Mouse (Mus musculus): ENCODE measurements at regions not wholly inside any gene's neighbourhood (a gene's known extent, or its start where the extent isn't known, plus 50 kb on each side); places are given as distances from the start of the nearest gene placed in this dataset.
A peak's percentile ranks its signal among the peaks of the same experiment; 100 is the strongest.

DNA sequence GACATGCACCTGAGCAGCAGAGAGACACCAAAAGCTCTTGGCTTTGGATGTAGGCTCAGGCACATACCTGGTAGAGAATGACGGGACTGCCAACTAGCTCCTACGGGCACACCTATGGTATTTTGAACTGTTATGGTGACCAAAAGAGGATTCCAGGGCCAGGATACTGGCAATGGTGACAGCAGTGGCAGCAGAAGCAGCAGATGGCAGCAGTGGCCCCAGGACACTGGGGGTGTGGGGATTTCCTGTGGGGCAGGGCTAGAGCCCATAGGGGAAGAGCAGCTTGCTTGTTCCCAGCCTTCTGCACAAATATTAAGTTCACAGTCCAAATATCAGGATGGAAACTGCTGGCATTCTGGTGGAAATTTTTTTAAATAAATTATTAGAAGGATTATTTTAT is 107.6 kb upstream of the Tmem108 start:
- TF ChIP-seq CTCF (conservative IDR thresholded peaks at IDR 0.05): no peak
- DNase-seq (ENCODE audit: low spot score in 2 of 2): no peak
- Histone ChIP-seq H3K4me3 (no peak overlapping the region), H3K27ac (no peak overlapping the region)

DNA sequence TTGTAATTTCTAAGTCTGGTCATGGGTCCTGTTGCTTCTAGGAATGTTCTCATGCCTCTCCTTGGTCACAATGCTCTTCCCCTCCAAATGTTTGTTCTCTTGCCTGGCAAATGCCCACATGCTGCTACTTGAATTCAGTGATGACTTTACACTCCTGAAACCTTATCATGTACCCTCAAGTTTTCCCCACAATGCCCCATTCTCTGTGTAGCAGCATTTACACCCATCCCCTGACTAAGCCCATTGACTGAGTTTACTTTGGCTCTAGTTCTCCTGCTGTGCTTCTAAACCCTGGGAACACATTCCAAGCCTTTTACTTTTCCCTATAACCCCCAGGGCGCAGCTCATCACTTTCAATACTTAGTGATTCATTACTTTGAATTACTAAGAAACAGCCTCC is 110.5 kb upstream of the Tmem108 start:
- H3K27ac ChIP-seq: no peak overlapping the region
- no peak for TF ChIP-seq CTCF (conservative IDR thresholded peaks at IDR 0.05)
- DNase-seq (ENCODE audit: low spot score in 2 of 2): no peak
- no peak overlapping the region for H3K4me3 ChIP-seq

DNA sequence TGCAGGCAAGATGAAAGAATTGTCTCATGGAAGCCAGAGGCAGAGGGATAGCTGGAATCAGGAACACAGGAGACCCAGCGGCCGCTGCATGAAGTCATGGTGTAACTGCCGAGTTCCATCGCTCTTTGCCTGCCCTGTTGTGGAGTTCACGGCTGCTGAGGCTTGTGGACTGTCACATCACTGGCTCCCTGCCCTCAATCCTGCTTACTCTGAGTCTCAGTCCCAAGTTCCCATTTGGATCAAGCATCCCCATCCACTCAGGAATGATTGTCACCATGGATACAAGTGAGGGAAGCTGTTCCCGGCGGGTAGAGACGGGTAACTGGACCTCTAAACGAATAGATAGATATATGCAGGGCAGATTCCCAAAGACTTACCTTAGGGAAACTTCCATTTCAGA is 112.2 kb upstream of the Tmem108 start:
- Histone ChIP-seq H3K4me3 (no peak overlapping the region), H3K27ac (no peak overlapping the region)
- no peak for TF ChIP-seq CTCF (conservative IDR thresholded peaks at IDR 0.05)
- DNase-seq (ENCODE audit: low spot score in 2 of 2): no peak

DNA sequence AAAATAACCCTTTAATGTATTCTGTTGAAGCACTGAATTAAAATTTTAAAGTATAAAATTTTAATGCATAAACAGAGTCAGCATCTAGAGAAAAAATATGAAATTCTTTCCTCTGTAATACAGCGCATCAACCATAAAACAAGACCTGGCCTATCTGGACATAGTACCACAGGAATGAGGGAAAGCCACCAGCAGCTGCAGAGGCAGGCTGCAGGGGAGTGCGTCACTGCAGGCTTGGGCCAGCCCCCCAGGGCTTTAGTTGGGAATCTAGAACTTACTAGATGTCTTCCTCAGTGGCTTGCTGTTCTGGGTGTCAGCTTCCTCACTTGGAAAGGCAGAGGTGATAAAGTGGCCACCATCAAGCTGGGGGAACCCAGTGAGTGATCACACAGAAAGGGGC is 116.2 kb upstream of the Tmem108 start:
- H3K4me3 ChIP-seq: no peak overlapping the region
- DNase-seq (ENCODE audit: low spot score in 2 of 2): no peak
- TF ChIP-seq CTCF (conservative IDR thresholded peaks at IDR 0.05): no peak
- H3K27ac ChIP-seq: no peak overlapping the region

DNA sequence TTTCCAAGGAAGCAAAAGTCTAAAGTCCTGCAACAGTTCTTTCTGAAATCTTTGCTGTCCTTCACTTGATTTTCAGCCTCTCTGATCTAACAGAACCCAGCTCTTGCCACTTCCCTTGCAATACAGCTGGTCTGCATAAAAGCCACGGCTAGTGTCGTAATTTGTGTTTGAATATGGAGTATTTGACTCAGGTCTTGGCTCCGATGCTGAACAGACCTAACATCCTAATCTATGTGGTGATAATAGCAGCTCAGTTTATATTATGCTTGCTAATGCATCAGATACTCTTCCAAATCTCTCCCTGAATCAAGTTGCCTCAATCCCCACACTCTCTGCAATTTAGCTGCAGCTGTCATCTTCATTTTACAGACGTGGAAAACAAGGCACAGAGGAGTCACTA is 109.5 kb upstream of the Nphp3 start:
- TF ChIP-seq CTCF (conservative IDR thresholded peaks at IDR 0.05): no peak
- Histone ChIP-seq H3K27ac (no peak overlapping the region), H3K4me3 (no peak overlapping the region)
- no peak for DNase-seq (ENCODE audit: low spot score in 2 of 2)

DNA sequence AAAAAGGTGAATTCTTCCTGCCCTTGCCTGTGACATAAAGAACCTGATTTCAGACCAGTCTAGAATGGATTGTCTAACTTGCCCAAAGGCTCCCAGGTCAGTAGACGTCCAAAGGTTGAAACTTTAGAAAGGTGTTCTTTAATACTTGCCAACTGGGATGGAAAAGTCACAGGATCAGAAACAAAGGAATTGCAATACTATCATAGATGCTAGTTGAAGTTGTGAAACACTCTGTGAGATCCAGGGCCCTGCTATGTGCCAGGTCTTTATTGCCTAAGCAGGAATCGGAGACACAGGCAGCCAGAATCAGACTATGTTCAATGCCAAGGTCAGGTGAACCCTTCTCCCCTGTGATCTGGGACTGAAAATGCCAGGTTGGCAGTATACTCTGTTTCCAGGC is 108.0 kb upstream of the Nphp3 start:
- no peak for DNase-seq (ENCODE audit: low spot score in 2 of 2)
- Histone ChIP-seq H3K27ac (no peak overlapping the region), H3K4me3 (no peak overlapping the region)
- no peak for TF ChIP-seq CTCF (conservative IDR thresholded peaks at IDR 0.05)

DNA sequence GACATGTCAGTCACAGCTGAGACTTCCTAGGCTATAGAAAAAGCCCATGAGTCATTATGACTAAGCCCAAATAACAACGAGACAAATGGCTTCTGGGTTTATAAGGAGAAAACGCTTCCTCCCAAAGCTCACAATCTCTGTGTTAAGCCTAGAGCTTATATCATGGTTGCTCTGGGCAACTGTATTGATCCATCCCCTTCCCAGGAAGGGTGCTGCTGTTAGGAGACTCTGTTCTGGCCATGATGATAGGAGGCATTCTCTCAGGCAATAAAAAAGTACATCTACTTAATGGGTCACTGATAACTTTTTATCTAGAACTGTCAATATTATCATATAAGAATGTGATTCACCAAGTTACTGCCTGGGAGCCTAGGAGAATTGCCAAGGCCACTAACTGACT is 103.0 kb upstream of the Nphp3 start:
- Histone ChIP-seq H3K4me3 (no peak overlapping the region), H3K27ac (no peak overlapping the region)

DNA sequence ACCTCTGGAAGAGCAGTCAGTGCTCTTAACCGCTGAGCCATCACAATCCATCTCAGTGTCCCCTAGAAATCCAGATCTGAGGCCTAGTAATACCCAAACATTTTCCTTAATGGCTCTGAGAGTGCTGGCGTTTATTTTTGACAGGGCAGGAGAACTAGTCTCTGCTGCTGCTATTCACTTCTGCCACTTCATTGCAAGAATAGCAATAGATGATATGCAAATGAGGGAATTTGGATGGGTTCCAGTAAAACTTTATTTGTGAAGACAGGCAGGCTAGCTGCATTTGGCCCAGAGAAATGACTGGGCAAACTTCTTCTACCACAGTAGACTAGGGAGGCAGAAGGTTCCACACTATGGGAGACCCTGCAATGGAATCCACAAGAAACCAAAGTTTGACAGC is 91.0 kb upstream of the Nphp3 start:
- no peak for TF ChIP-seq CTCF (conservative IDR thresholded peaks at IDR 0.05)
- no peak overlapping the region for H3K27ac ChIP-seq
- no peak for DNase-seq (ENCODE audit: low spot score in 2 of 2)

More for the DNA sequence above, 103.0 kb upstream of the Nphp3 start:
- no peak for TF ChIP-seq CTCF (conservative IDR thresholded peaks at IDR 0.05)
- DNase-seq (ENCODE audit: low spot score in 2 of 2): no peak

DNA sequence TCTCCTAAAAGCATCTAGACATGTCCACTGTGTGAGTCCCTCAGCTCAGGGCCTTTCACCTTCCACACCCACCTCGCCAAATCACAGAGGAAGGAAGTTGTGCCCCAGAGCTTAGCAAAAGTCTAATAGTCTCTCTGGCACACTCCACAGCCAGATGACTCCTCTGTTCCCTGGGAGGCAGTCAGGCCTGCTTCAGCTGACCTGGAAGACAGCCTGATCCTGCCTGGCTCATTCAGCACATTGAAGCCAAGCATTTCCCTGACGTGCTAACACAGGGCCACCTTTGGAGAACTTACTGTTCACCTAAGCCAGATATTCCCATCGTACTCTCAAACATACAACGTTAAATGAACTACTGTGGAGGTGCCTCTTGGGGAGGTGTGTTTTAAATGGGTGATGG is 87.2 kb upstream of the Nphp3 start:
- no peak for DNase-seq (ENCODE audit: low spot score in 2 of 2)
- H3K27ac ChIP-seq: no peak overlapping the region
- TF ChIP-seq CTCF (conservative IDR thresholded peaks at IDR 0.05): no peak
- no peak overlapping the region for H3K4me3 ChIP-seq

More for the DNA sequence above, 91.0 kb upstream of the Nphp3 start:
- H3K4me3 ChIP-seq: no peak overlapping the region

DNA sequence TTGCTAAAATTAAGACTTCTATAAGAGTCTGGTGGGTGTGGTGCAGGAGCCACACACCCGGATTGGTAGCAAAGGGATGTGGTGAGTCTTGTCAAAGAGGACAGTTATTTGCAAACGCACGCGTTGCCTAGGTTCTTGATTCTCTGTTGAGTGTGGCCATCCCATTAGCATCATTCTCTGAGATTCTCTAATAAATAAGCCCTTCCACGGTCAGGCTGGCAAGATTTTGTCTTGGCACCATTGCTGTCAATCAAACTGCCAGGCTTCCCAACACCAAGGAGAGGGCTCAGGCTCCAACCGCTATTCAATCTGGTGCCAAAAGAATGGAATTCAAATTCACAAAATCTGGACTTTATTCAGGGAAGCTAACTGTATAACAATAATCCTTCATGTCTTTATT is 84.6 kb upstream of the Nphp3 start:
- no peak for DNase-seq (ENCODE audit: low spot score in 2 of 2)
- Histone ChIP-seq H3K27ac (no peak overlapping the region), H3K4me3 (no peak overlapping the region)
- TF ChIP-seq CTCF (conservative IDR thresholded peaks at IDR 0.05): no peak

DNA sequence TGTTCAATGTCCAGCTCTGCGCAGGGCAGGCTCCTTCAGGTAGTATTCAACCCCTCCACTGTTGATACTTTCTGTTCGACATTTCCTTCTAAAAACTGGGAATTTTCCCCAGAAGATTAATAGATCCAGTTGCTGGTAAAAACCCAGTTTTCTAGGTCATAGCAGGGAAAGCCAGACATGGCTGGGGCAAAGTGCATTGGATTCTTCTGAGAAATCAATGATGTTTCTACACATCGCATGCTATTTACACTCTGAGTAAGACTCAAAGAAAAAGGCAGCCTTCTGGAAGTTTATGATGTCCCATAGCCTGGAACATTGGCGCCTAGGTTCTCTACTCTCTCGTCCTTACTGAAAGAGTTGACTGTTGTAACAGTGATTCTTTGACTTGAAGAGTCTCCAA is 80.0 kb upstream of the Nphp3 start:
- H3K4me3 ChIP-seq: no peak overlapping the region
- H3K27ac ChIP-seq: no peak overlapping the region
- DNase-seq (ENCODE audit: low spot score in 2 of 2): no peak
- TF ChIP-seq CTCF (conservative IDR thresholded peaks at IDR 0.05): no peak

DNA sequence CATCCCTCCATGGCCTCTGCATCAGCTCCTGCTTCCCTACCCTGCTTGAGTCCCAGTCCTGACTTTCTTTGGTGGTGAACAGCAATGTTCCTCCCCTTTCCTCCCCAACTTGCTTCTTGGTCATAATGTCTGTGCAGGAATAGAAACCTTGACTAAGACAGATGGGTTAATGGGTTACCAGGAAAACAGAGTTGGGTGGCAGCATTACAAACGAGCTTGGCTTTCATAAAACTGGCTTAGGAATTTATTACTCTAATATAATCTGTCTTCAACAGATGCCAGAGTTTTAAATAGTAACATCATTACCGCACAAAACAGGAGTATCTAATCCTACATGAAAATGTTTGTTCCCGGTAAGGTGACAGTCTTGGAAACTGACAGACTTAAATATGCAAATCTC is 77.7 kb upstream of the Nphp3 start:
- H3K27ac ChIP-seq: 0 out of 2 replicates have a peak overlapping the region, but pooled peaks have one; percentile 55
- TF ChIP-seq CTCF (conservative IDR thresholded peaks at IDR 0.05): no peak
- DNase-seq (ENCODE audit: low spot score in 2 of 2): no peak

DNA sequence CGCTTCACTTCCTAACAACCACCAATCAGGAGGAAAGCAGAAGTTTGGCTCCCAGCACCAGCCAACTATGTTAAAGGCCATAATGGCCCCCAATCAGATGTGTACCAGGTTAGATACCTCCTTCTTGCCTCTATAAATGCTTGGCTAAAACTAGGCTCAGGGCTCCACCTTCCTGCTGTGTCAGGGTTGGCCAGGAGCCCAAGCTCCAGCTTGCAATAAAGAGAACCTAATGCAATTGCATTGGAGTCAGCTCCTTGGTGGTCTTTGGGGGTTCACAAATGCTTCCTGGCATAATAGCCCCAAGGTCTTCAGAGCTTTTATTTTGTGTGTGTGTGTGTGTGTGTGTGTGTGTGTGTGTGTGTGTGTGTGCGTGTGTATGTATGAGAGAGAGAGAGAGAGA is 76.9 kb upstream of the Nphp3 start:
- DNase-seq (ENCODE audit: low spot score in 2 of 2): no peak
- TF ChIP-seq CTCF (conservative IDR thresholded peaks at IDR 0.05): no peak
- no peak overlapping the region for H3K27ac ChIP-seq
- H3K4me3 ChIP-seq: no peak overlapping the region

More for the DNA sequence above, 77.7 kb upstream of the Nphp3 start:
- no peak overlapping the region for H3K4me3 ChIP-seq

DNA sequence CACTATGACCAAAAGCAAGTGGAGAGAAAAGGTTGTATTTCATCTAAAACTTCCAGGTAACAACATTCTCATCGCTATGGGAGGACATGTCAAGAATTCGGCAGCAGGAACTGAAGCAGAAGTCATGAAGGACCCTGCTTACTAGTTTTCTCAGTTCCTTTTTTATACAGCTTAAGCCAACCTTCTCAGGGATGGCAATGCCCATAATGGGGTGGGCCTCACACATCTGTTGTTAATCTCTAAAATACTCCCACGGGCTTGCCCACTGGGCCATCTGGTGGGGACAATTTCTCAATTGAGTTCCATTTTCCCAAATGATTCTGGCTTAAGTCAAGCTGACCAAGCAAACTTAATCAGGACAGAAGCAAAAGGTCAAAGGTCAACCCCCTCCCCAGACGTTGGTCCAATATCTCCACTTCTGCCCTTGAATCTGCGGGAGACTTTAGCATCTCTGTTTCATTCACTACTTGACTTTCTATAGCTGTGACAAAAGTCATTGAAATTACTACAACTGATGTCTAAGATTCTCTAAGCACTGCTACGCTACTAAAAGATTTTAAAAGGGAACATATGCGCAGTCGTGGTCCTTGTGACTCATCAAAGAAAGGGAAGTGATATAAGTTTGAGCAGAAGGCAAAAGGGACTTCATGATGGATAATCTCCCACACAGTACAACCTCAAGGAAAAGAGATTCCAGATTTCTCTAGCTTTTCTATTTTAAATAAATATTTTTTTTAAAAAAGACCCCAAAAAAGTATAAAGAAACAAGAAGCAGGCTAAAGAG is 73.4 kb upstream of the Nphp3 start:
- DNase-seq (ENCODE audit: low spot score in 2 of 2): no peak
- Histone ChIP-seq H3K4me3 (no peak overlapping the region), H3K27ac (no peak overlapping the region)
- TF ChIP-seq CTCF (conservative IDR thresholded peaks at IDR 0.05): no peak

All from layer of hippocampus, adult 2 months (tissue).